Mouse (Mus musculus): ENCODE data around the gene Fbxo10. TPM values are rescaled to one million over a fixed set of nuclear protein-coding genes. Genes with fewer than 3 reads are reported as not detected.

Fbxo10 gene
- polyA plus RNA-seq, 1 experiment from 2014 or later: 27.3 TPM

DNA sequence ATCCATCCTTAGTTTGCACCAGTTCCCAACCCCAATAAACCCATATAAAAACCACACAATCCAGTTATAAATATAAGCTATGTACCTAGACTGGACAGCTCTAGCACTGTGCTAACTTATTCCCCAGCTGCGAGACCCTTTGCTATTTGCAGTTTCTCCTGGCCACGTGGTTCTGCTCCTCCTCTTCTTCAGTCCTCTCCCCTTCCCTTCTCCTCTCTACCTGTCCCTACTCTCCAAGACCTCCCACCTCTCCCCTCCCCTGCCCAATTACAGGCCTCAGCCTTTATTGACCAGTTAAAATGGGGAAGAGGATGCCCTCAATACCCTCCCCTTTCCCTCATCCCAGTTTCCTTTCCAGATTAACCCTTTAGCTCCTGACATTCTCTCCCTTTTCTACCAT lies 70.9 kb downstream of the Fbxo10 start:
- peak overlapping the region; percentile 57 for H3K4me3 ChIP-seq (replicated peaks; ENCODE audit: low read length)
- H3K9me3 ChIP-seq (ENCODE audit: control insufficient read depth, low read length): no peaks in the 10 kb centered on the region
- no peaks in the 10 kb centered on the region for H3K27me3 ChIP-seq (replicated peaks; ENCODE audit: control insufficient read depth, insufficient read depth, low read length)
- H3K36me3 ChIP-seq (ENCODE audit: control insufficient read depth, insufficient read depth): no peaks in the 10 kb centered on the region
- no peak overlapping the region for H3K9ac ChIP-seq (replicated peaks; ENCODE audit: low read depth, low read length)
- H3K27ac ChIP-seq (ENCODE audit: low read length): no peak overlapping the region
- no peak for ATAC-seq
- peak overlapping the region; percentile 67 for H3K4me2 ChIP-seq (ENCODE audit: low read length)
- H3K4me1 ChIP-seq (replicated peaks; ENCODE audit: control insufficient read depth, insufficient read depth, low read length): peaks cover 23% of the 10 kb centered on the region
- WGBS: 2% methylated on average over 2 of the region's 2 CpGs

DNA sequence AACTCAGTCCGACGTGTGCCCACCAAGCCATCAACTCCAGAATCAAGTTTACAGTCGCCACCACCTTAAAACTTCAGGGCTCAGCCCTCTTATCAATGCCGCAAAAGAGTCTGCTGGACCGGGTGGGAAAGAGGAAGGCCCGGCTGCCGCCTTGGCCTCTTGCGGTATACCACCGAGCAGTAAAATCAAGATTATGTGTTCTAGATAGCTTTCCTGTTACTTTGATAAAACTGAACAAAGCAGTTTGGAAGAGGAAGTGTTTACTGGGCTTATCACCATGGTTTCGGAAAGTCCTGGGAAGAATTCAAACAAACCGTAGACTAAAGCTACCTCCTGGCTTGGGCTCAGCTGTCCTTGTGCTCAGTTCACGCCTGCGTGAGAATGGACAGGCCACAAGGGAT lies 71.4 kb downstream of the Fbxo10 start:
- peak overlapping the region; percentile 61 for H3K27ac ChIP-seq (ENCODE audit: low read length)
- peak overlapping the region; percentile 53 for H3K9ac ChIP-seq (replicated peaks; ENCODE audit: low read depth, low read length)
- H3K4me1 ChIP-seq (replicated peaks; ENCODE audit: control insufficient read depth, insufficient read depth, low read length): peaks cover 23% of the 10 kb centered on the region

DNA sequence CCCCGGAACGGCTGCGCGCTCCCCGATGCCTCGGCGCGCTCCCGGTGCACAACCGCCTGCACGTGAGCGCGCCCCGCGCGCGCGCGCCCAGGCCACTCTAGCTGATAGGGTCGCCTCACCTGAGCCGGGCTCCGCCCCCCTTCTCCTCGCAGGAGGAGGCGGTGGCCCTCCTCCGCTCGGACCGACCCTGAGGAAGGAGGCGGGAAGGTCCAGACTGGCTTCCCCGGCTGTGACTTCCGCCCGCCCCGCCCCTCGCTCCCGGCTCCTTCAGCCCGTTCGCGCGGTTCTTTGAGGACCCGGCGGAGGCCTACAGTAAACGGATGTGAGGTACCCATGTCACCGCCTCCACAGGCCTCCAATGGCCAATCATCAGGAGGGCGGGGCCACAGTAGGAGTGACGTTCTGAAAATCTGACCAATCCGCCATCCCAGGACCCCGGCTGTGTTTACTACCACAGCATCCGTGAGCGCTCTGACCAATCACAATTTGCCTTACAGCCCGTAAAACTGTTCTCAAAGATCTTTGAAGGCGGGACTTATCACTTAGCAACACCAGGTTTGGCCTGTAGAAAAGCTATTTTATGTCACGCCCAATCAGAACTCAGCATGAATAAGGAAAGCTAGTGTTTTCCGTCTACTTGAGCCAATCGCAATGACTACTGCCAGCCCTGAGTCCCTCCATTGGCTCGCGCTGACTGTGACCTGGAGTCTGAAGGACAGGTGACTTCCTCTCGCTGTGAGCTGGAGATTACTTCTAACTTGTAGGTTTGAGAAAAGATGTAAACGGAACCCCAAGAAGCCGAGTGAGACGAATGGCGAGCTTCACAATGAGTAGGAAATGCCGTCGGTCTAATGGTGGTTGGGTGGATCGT lies 72.1 kb downstream of the Fbxo10 start, which contains the start of gene Zbtb5:
Zbtb5 (minus strand) TSS at position 308 of the 871 bp plus-strand sequence.
- peak within 1 kb of the TSS; percentile 96 for H3K27ac ChIP-seq (ENCODE audit: low read length)
- H3K27me3 ChIP-seq (replicated peaks; ENCODE audit: control insufficient read depth, insufficient read depth, low read length): no peaks in the 10 kb centered on the region
- H3K9me3 ChIP-seq (ENCODE audit: control insufficient read depth, low read length): no peaks in the 10 kb centered on the region
- no peaks in the 10 kb centered on the region for H3K36me3 ChIP-seq (ENCODE audit: control insufficient read depth, insufficient read depth)
- peaks cover 23% of the 10 kb centered on the region for H3K4me1 ChIP-seq (replicated peaks; ENCODE audit: control insufficient read depth, insufficient read depth, low read length)
- WGBS: under 1% methylated on average over 59 of the region's 63 CpGs
- peak; percentile 98 for ATAC-seq
- peak within 1 kb of the TSS; percentile 83 for H3K9ac ChIP-seq (replicated peaks; ENCODE audit: low read depth, low read length)
- peak within 1 kb of the TSS; percentile 90 for H3K4me3 ChIP-seq (replicated peaks; ENCODE audit: low read length)
- peak within 1 kb of the TSS; percentile 70 for H3K4me2 ChIP-seq (ENCODE audit: low read length)

More for the DNA sequence above, 71.4 kb downstream of the Fbxo10 start:
- 2% methylated on average over 13 of the region's 13 CpGs for WGBS
- Histone ChIP-seq H3K27me3 (replicated peaks; ENCODE audit: control insufficient read depth, insufficient read depth, low read length) (no peaks in the 10 kb centered on the region), H3K9me3 (ENCODE audit: control insufficient read depth, low read length) (no peaks in the 10 kb centered on the region), H3K36me3 (ENCODE audit: control insufficient read depth, insufficient read depth) (no peaks in the 10 kb centered on the region), H3K4me2 (ENCODE audit: low read length) (peak overlapping the region; percentile 67), H3K4me3 (replicated peaks; ENCODE audit: low read length) (peak overlapping the region; percentile 57)
- no peak for ATAC-seq

DNA sequence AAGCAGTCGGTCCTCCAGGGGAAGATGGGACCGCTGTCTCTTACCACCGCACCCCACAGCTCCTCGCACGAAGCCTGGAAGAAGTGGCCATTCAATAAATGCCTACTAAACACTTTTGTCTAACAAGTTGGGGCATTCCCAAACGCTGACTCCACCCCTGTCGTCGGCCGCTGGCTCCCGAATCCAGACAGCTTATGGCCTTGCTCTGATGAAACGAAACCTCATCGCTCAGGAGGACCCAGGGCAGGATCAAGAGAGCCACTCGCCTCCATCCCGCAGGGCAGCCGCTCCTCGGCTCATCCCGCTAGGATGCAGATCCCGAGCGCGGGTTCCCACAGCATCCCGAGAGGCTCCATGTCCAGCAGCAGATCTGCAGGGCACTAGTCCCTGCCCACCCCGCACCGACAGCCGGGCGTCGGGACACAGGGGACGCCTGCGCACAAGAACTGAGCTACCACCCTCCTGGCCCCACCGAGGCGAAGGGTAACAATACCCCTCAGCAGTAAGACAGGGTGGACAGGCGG lies 72.8 kb downstream of the Fbxo10 start:
- Histone ChIP-seq H3K9me3 (ENCODE audit: control insufficient read depth, low read length) (no peaks in the 10 kb centered on the region), H3K27me3 (replicated peaks; ENCODE audit: control insufficient read depth, insufficient read depth, low read length) (no peaks in the 10 kb centered on the region), H3K36me3 (ENCODE audit: control insufficient read depth, insufficient read depth) (no peaks in the 10 kb centered on the region), H3K4me2 (ENCODE audit: low read length) (peak overlapping the region; percentile 70), H3K4me3 (replicated peaks; ENCODE audit: low read length) (peak overlapping the region; percentile 90), H3K9ac (replicated peaks; ENCODE audit: low read depth, low read length) (peak overlapping the region; percentile 83), H3K27ac (ENCODE audit: low read length) (peak overlapping the region; percentile 96), H3K4me1 (replicated peaks; ENCODE audit: control insufficient read depth, insufficient read depth, low read length) (peaks cover 23% of the 10 kb centered on the region)
- ATAC-seq: peak; percentile 67
- under 1% methylated on average over 31 of the region's 31 CpGs for WGBS

DNA sequence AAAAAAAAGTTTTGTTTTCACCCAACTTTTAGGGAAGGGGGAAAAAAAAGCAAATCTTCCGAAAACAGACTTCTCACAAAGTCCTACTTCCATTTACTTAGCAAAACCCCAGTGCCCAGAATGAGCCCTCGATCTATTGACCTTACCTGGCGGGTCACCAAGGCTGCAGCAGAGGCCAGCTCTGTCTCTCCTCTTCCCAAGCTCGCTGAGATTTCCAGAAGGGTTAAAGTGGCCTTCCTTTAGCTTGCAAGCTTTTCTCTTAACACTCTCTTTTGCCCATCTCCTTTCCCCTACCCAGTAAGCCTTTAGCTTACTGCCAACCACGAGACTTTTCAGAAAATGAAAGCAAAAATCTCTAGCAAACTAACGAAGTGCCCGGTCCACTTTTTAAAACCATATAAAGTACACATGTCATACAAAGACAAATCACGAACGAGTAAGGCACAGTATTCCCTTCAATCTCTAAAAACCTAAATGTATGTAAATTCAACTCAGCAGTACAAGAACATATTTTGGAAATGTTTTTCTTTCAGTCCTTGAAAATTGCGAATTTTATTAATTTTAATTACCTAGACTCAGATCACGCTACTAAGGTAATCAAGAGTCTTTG lies 73.5 kb downstream of the Fbxo10 start:
- peak overlapping the region; percentile 90 for H3K4me3 ChIP-seq (replicated peaks; ENCODE audit: low read length)
- no peak for ATAC-seq
- H3K27me3 ChIP-seq (replicated peaks; ENCODE audit: control insufficient read depth, insufficient read depth, low read length): no peaks in the 10 kb centered on the region

DNA sequence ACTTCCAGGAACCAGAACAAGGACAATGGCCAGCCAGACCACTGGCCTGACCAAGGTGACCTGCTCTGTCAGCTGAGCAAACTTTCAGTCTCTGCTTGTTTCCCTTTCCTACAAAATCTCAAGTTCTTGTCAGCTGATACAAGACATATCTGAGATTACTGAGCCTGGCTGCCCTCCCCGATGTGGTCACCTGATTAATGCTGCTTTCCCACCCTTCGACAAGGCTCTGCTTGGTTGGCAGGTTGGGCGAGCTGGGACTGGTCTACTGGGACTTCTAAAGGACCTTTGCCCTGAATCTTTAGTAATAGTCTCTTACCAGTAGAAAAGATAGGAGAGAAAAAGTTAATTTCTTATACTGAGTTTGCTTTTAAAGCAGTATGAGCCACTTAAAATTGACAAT lies 79.0 kb downstream of the Fbxo10 start:
- no peaks in the 10 kb centered on the region for H3K27me3 ChIP-seq (replicated peaks; ENCODE audit: control insufficient read depth, insufficient read depth, low read length)
- H3K36me3 ChIP-seq (ENCODE audit: control insufficient read depth, insufficient read depth): no peaks in the 10 kb centered on the region
- H3K4me3 ChIP-seq (replicated peaks; ENCODE audit: low read length): no peak overlapping the region
- H3K9me3 ChIP-seq (ENCODE audit: control insufficient read depth, low read length): no peaks in the 10 kb centered on the region
- H3K4me1 ChIP-seq (replicated peaks; ENCODE audit: control insufficient read depth, insufficient read depth, low read length): peaks cover 10% of the 10 kb centered on the region
- no peak overlapping the region for H3K27ac ChIP-seq (ENCODE audit: low read length)
- 90% methylated on average over 3 of the region's 3 CpGs for WGBS
- no peak for ATAC-seq
- H3K9ac ChIP-seq (replicated peaks; ENCODE audit: low read depth, low read length): no peak overlapping the region
- H3K4me2 ChIP-seq (ENCODE audit: low read length): no peak overlapping the region

More for the DNA sequence above, 73.5 kb downstream of the Fbxo10 start:
- H3K9ac ChIP-seq (replicated peaks; ENCODE audit: low read depth, low read length): peak overlapping the region; percentile 83
- WGBS: 6% methylated on average over 11 of the region's 11 CpGs
- H3K36me3 ChIP-seq (ENCODE audit: control insufficient read depth, insufficient read depth): no peaks in the 10 kb centered on the region
- H3K4me1 ChIP-seq (replicated peaks; ENCODE audit: control insufficient read depth, insufficient read depth, low read length): peaks cover 23% of the 10 kb centered on the region
- H3K4me2 ChIP-seq (ENCODE audit: low read length): peak overlapping the region; percentile 70
- no peak overlapping the region for H3K27ac ChIP-seq (ENCODE audit: low read length)
- no peaks in the 10 kb centered on the region for H3K9me3 ChIP-seq (ENCODE audit: control insufficient read depth, low read length)

DNA sequence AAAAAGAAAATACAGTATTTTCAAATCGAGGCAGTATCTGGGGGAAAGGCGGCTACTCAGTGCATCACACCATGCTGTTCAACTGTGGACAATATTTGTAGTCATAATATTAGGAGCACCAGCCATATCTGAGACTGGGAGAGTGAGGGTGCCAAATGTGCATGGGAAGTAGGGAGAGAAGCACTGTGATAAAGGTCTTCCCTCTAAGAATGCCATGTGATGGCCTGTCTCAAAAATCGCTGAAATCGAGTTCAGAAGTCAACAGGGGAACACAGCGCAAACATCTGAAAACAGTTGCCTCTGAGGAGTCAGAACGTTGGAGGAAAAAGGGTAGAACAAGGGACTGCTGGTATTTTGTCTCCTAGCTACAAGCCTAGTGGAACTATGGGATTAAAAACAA lies 84.4 kb downstream of the Fbxo10 start:
- H3K27me3 ChIP-seq (replicated peaks; ENCODE audit: control insufficient read depth, insufficient read depth, low read length): no peaks in the 10 kb centered on the region
- no peak overlapping the region for H3K27ac ChIP-seq (ENCODE audit: low read length)
- 91% methylated on average over 6 of the region's 6 CpGs for WGBS
- no peak overlapping the region for H3K4me2 ChIP-seq (ENCODE audit: low read length)
- no peak overlapping the region for H3K9ac ChIP-seq (replicated peaks; ENCODE audit: low read depth, low read length)
- H3K4me3 ChIP-seq (replicated peaks; ENCODE audit: low read length): no peak overlapping the region
- ATAC-seq: no peak
- peaks cover under 1% of the 10 kb centered on the region; the same call in 1 of the 2 replicates for H3K36me3 ChIP-seq (ENCODE audit: control insufficient read depth, insufficient read depth)
- no peaks in the 10 kb centered on the region for H3K9me3 ChIP-seq (ENCODE audit: control insufficient read depth, low read length)
- no peaks in the 10 kb centered on the region for H3K4me1 ChIP-seq (replicated peaks; ENCODE audit: control insufficient read depth, insufficient read depth, low read length)

DNA sequence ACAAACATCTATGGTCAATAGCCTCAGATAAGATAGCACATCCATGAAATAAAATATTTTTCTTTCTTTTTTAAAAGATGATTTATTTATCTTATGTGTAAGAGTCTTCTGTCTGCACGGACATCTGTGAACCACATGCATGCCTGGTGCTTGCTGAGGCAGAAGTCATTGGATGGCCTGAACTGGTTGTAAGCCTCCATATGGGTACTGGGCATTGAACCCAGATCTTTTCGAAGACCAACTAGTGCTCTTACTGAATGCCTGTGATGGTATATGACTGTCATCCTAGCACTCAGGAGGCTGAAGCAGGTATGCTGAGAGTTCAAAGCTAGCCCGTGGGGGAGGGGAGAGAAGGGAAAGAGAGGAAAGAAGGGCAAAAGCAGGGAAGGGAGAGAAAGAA lies 86.3 kb downstream of the Fbxo10 start:
- no peak overlapping the region for H3K4me2 ChIP-seq (ENCODE audit: low read length)
- H3K9ac ChIP-seq (replicated peaks; ENCODE audit: low read depth, low read length): no peak overlapping the region
- no peaks in the 10 kb centered on the region for H3K27me3 ChIP-seq (replicated peaks; ENCODE audit: control insufficient read depth, insufficient read depth, low read length)
- H3K4me1 ChIP-seq (replicated peaks; ENCODE audit: control insufficient read depth, insufficient read depth, low read length): no peaks in the 10 kb centered on the region
- H3K9me3 ChIP-seq (ENCODE audit: control insufficient read depth, low read length): no peaks in the 10 kb centered on the region
- H3K27ac ChIP-seq (ENCODE audit: low read length): no peak overlapping the region
- 79% methylated on average over 3 of the region's 3 CpGs for WGBS
- no peak for ATAC-seq
- no peak overlapping the region for H3K4me3 ChIP-seq (replicated peaks; ENCODE audit: low read length)
- H3K36me3 ChIP-seq (ENCODE audit: control insufficient read depth, insufficient read depth): peaks cover 7% of the 10 kb centered on the region

DNA sequence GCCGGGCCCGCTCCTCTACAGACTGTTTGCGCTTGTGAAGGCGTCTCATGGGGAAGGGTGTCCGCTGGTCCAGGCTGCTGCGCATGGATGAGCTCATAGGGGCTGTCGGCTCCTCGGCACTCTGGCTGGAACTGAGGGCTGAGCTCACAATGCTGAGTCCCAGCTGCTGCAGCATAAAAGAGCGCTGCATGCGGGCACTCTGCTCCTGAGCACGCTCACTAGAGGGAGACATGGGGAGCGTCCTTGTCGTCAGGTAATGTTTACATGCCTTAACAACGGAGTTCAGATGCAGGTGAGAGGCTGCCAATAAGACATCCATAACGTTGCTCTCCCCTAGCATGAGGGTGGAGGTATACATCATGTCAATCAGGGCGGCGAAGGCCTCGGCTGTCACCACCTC lies 89.6 kb downstream of the Fbxo10 start:
- WGBS: 86% methylated on average over 18 of the region's 18 CpGs
- H3K27ac ChIP-seq (ENCODE audit: low read length): no peak overlapping the region
- ATAC-seq: no peak
- no peaks in the 10 kb centered on the region for H3K9me3 ChIP-seq (ENCODE audit: control insufficient read depth, low read length)
- H3K9ac ChIP-seq (replicated peaks; ENCODE audit: low read depth, low read length): no peak overlapping the region
- H3K4me1 ChIP-seq (replicated peaks; ENCODE audit: control insufficient read depth, insufficient read depth, low read length): no peaks in the 10 kb centered on the region
- H3K4me2 ChIP-seq (ENCODE audit: low read length): no peak overlapping the region
- no peaks in the 10 kb centered on the region for H3K27me3 ChIP-seq (replicated peaks; ENCODE audit: control insufficient read depth, insufficient read depth, low read length)
- no peak overlapping the region for H3K4me3 ChIP-seq (replicated peaks; ENCODE audit: low read length)
- peaks cover 10% of the 10 kb centered on the region for H3K36me3 ChIP-seq (ENCODE audit: control insufficient read depth, insufficient read depth)

All from forebrain, embryonic 16.5 days (tissue).